Mouse (Mus musculus): Measurements from ENCODE around the gene Stk11.

GRCm38 (mm10) chr10:80080396-80081070, 35.1 kb upstream of the Stk11 start:
- no peak for TF ChIP-seq POU5F1 (IDR thresholded peaks at IDR 0.05; ENCODE audit: borderline replicate concordance, low read length)
- TF ChIP-seq CTCF (conservative IDR thresholded peaks at IDR 0.05; ENCODE audit: low read length): no peak
- no peak for TF ChIP-seq NANOG (IDR thresholded peaks at IDR 0.05; ENCODE audit: borderline replicate concordance, low read length)

Data from E14TG2a.4 (cell line).